Mouse (Mus musculus): ENCODE data around the gene Wdfy3.

The Wdfy3 gene

GRCm38 (mm10) chr5:102055130-102055641 lies 14.5 kb downstream of the Wdfy3 start:
- no peak for DNase-seq (ENCODE audit: low spot score in 2 of 2)

GRCm38 (mm10) chr5:102054511-102055093 lies 15.1 kb downstream of the Wdfy3 start:
- no peak for DNase-seq (ENCODE audit: low spot score in 2 of 2)

GRCm38 (mm10) chr5:102052906-102053305 lies 16.8 kb downstream of the Wdfy3 start:
- DNase-seq (ENCODE audit: low spot score in 2 of 2), result no peak

- DNase-seq (ENCODE audit: low spot score in 2 of 2), result no peak
Measured at GRCm38 (mm10) chr5:102052465-102052864, 17.3 kb downstream of the Wdfy3 start.

GRCm38 (mm10) chr5:102050677-102051076 lies 19.0 kb downstream of the Wdfy3 start:
- DNase-seq (ENCODE audit: low spot score in 2 of 2), result no peak

GRCm38 (mm10) chr5:102048416-102048815 lies 21.3 kb downstream of the Wdfy3 start:
- no peak for DNase-seq (ENCODE audit: low spot score in 2 of 2)

- DNase-seq (ENCODE audit: low spot score in 2 of 2), result peak in 1 of 2 experiments; percentile 34
Measured at GRCm38 (mm10) chr5:102046617-102047116, 23.1 kb downstream of the Wdfy3 start.

- DNase-seq (ENCODE audit: low spot score in 2 of 2), result no peak
Measured at GRCm38 (mm10) chr5:102045636-102046616, 23.8 kb downstream of the Wdfy3 start.

GRCm38 (mm10) chr5:102045177-102045576 lies 24.5 kb downstream of the Wdfy3 start:
- DNase-seq (ENCODE audit: low spot score in 2 of 2), result no peak

- DNase-seq (ENCODE audit: low spot score in 2 of 2), result no peak
Measured at GRCm38 (mm10) chr5:102033281-102033680, 36.4 kb downstream of the Wdfy3 start.

- peak in 1 of 2 experiments; percentile 42 for DNase-seq (ENCODE audit: low spot score in 2 of 2)
Measured at GRCm38 (mm10) chr5:102032594-102033240, 37.0 kb downstream of the Wdfy3 start.

GRCm38 (mm10) chr5:102032191-102032590 lies 37.5 kb downstream of the Wdfy3 start:
- DNase-seq (ENCODE audit: low spot score in 2 of 2), result no peak

- DNase-seq (ENCODE audit: low spot score in 2 of 2), result no peak
Measured at GRCm38 (mm10) chr5:102023376-102023775, 46.3 kb downstream of the Wdfy3 start.

GRCm38 (mm10) chr5:102022018-102022898 lies 47.5 kb downstream of the Wdfy3 start:
- DNase-seq (ENCODE audit: low spot score in 2 of 2), result no peak

GRCm38 (mm10) chr5:102014235-102014634 lies 55.5 kb downstream of the Wdfy3 start:
- DNase-seq (ENCODE audit: low spot score in 2 of 2), result no peak

GRCm38 (mm10) chr5:102013781-102014180 lies 55.9 kb downstream of the Wdfy3 start:
- no peak for DNase-seq (ENCODE audit: low spot score in 2 of 2)

- no peak for DNase-seq (ENCODE audit: low spot score in 2 of 2)
Measured at GRCm38 (mm10) chr5:102010961-102011360, 58.8 kb downstream of the Wdfy3 start.

- no peak for DNase-seq (ENCODE audit: low spot score in 2 of 2)
Measured at GRCm38 (mm10) chr5:102009606-102010005, 60.1 kb downstream of the Wdfy3 start.

- DNase-seq (ENCODE audit: low spot score in 2 of 2), result no peak
Measured at GRCm38 (mm10) chr5:102008712-102009111, 61.0 kb downstream of the Wdfy3 start.

GRCm38 (mm10) chr5:102006218-102006941 lies 63.3 kb downstream of the Wdfy3 start:
- DNase-seq (ENCODE audit: low spot score in 2 of 2), result no peak

Measured in frontal cortex, postnatal 36 days (tissue).